Mouse (Mus musculus): ENCODE data around the gene Sell. TPM values are rescaled to one million over a fixed set of nuclear protein-coding genes. Genes with fewer than 3 reads are reported as not detected.

Gene Sell
- polyA plus RNA-seq, 1 experiment from 2014 or later, result 10.9 TPM

DNA sequence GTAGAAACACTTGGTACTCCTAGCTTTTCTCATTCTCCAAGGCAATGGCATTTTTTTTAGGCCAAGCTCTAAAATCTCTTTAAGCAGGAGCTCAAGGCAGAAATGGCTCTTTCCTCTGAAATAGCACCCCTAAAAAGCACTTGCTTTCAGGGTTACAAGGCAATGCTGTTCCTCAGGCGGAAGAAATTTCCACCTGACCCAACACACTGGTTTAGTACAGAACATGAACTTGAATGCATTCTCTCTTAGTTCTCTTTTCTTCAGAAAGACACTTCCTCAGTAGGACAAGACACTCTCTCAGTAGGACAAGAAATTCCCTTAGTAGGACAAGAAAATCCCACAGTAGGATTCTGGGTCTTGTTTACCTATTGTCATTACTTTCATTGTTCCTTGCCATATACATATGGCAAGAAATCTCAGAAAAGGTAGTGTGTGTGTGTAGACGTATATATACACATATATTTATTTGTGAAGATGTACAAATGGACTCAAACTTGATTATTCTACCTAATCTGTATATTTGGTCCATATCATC is 12.9 kb downstream of the Sell start:
- Histone ChIP-seq H3K4me2 (no peak overlapping the region), H3K9ac (no peak overlapping the region), H3K4me1 (replicated peaks) (no peaks in the 10 kb centered on the region), H3K4me3 (replicated peaks) (no peak overlapping the region), H3K27ac (replicated peaks) (0 out of 2 replicates have a peak overlapping the region, but pooled peaks have one; percentile 21), H3K36me3 (replicated peaks) (no peaks in the 10 kb centered on the region), H3K27me3 (no peaks in the 10 kb centered on the region), H3K9me3 (replicated peaks) (no peaks in the 10 kb centered on the region)
- WGBS (ENCODE audit: insufficient replicate concordance), result 44% methylated on average over 2 of the region's 2 CpGs
- no peak for ATAC-seq (ENCODE audit: insufficient read depth)

DNA sequence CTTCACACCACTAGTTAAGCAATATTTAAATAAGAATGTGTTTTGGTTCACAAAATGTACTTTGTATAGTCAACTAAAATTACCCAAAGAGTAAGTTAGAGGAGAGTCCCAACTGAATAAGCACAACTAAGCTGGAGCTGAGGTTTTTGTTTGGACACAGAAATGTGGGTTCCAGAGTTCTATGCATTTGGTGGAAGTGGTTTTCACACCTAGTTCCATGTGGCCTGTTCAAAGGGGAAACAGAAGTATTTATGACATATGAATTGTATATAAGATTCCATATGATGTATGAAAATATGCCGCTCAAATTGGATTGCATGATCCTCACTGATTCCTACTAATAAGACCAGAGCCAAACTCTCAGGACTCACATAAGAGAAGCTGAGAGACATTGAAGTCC is 13.6 kb downstream of the Sell start:
- 82% methylated on average over 1 of the region's 1 CpGs for WGBS (ENCODE audit: insufficient replicate concordance)
- Histone ChIP-seq H3K4me1 (replicated peaks) (no peaks in the 10 kb centered on the region), H3K27ac (replicated peaks) (no peak overlapping the region), H3K9ac (no peak overlapping the region), H3K4me3 (replicated peaks) (no peak overlapping the region), H3K4me2 (no peak overlapping the region), H3K27me3 (no peaks in the 10 kb centered on the region), H3K36me3 (replicated peaks) (no peaks in the 10 kb centered on the region), H3K9me3 (replicated peaks) (no peaks in the 10 kb centered on the region)
- no peak for ATAC-seq (ENCODE audit: insufficient read depth)

DNA sequence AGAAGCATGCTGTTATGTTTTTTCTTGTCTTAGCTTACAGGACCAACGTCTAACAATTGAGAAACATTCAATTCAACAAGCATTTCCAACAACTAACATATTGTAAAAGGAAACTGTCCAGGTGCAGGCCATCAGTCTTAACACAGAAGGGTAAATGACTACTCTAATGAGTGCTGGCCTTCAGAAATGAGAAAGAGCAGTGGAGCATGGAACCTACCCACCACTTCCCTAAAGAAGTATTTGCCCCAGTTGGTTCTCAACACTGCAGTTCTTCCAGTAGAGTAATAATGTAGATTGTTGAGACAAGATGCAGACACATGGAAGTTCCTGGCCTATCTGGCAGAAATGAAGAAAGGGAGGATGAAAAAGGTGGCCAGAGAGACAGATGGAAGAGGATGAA is 14.7 kb downstream of the Sell start:
- ATAC-seq (ENCODE audit: insufficient read depth), result no peak
- Histone ChIP-seq H3K36me3 (replicated peaks) (no peaks in the 10 kb centered on the region), H3K9ac (no peak overlapping the region), H3K4me1 (replicated peaks) (no peaks in the 10 kb centered on the region), H3K4me2 (no peak overlapping the region), H3K27me3 (no peaks in the 10 kb centered on the region), H3K4me3 (replicated peaks) (no peak overlapping the region), H3K27ac (replicated peaks) (no peak overlapping the region), H3K9me3 (replicated peaks) (no peaks in the 10 kb centered on the region)
- WGBS (ENCODE audit: insufficient replicate concordance), result 29% methylated on average over 1 of the region's 1 CpGs

DNA sequence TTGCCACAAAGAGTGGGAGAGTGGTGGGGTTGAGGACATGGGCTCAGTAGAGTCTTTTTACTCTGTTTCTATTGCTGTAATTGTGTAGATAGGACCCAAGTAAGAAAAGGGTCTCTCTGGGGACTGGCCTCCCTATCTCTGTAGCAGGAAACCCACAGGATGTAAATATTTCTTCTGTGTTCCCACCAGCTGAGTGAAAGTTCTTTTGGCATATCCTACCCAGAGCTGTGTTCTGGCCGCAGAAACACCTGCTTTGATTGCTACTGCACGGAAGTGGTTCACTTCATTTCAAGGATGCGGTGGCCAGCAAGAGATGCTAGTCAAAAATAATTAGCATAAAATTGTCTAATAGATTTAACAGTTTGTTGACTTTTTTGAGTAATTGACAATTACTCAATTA is 15.2 kb downstream of the Sell start:
- no peak for ATAC-seq (ENCODE audit: insufficient read depth)
- Histone ChIP-seq H3K4me3 (replicated peaks) (no peak overlapping the region), H3K4me2 (no peak overlapping the region), H3K36me3 (replicated peaks) (no peaks in the 10 kb centered on the region), H3K4me1 (replicated peaks) (no peaks in the 10 kb centered on the region), H3K9ac (no peak overlapping the region), H3K9me3 (replicated peaks) (no peaks in the 10 kb centered on the region), H3K27me3 (no peaks in the 10 kb centered on the region), H3K27ac (replicated peaks) (no peak overlapping the region)
- 17% methylated on average over 3 of the region's 3 CpGs for WGBS (ENCODE audit: insufficient replicate concordance)

DNA sequence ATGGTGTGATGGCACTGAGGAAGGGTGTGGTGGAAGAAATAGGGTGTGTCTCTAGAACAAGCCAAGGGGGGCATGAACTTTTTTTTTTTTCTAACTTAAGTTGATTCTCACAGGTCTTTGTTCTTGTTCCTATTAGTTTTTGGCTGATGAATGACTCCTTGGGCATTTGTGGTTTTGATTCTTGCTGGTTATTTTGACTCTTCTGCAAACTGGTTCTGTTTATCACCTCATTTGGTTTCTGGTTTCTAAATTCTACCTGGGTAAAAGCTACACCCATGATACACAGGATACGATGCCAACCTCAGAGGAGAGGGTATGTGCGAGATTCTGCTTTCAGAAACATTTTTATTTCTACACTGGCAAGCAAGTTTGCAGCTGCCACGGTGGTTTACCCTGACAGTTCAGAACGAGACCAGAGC is 16.6 kb downstream of the Sell start:
- no peak overlapping the region for H3K4me3 ChIP-seq (replicated peaks)
- no peak overlapping the region for H3K27ac ChIP-seq (replicated peaks)
- no peaks in the 10 kb centered on the region for H3K4me1 ChIP-seq (replicated peaks)
- no peaks in the 10 kb centered on the region for H3K27me3 ChIP-seq
- ATAC-seq (ENCODE audit: insufficient read depth), result no peak
- 30% methylated on average over 4 of the region's 4 CpGs for WGBS (ENCODE audit: insufficient replicate concordance)
- H3K4me2 ChIP-seq, result no peak overlapping the region
- no peaks in the 10 kb centered on the region for H3K9me3 ChIP-seq (replicated peaks)
- H3K36me3 ChIP-seq (replicated peaks), result no peaks in the 10 kb centered on the region
- no peak overlapping the region for H3K9ac ChIP-seq

DNA sequence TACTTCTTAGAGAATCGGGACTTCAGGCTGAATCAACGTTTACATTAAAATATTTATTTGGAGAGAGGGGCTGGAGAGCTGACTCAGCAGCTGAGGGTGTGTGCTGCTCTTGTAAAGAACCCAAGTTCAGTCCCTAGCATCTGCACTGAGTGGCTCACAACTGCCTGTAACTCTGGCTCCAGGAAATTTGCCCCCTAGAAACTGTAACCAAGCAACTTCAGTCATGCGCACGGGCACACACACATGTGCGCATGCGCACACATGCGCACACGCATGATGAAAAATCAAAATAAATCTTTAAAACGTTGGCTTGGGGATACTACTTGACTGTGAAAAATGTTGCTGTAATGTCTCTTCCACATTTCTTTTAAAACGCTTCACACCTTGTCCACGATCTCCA is 17.3 kb downstream of the Sell start:
- H3K4me2 ChIP-seq, result no peak overlapping the region
- H3K9ac ChIP-seq, result no peak overlapping the region
- WGBS (ENCODE audit: insufficient replicate concordance), result 66% methylated on average over 11 of the region's 11 CpGs
- no peaks in the 10 kb centered on the region for H3K27me3 ChIP-seq
- H3K27ac ChIP-seq (replicated peaks), result no peak overlapping the region
- H3K4me1 ChIP-seq (replicated peaks), result no peaks in the 10 kb centered on the region
- H3K9me3 ChIP-seq (replicated peaks), result no peaks in the 10 kb centered on the region
- no peak overlapping the region for H3K4me3 ChIP-seq (replicated peaks)
- no peak for ATAC-seq (ENCODE audit: insufficient read depth)
- H3K36me3 ChIP-seq (replicated peaks), result no peaks in the 10 kb centered on the region

DNA sequence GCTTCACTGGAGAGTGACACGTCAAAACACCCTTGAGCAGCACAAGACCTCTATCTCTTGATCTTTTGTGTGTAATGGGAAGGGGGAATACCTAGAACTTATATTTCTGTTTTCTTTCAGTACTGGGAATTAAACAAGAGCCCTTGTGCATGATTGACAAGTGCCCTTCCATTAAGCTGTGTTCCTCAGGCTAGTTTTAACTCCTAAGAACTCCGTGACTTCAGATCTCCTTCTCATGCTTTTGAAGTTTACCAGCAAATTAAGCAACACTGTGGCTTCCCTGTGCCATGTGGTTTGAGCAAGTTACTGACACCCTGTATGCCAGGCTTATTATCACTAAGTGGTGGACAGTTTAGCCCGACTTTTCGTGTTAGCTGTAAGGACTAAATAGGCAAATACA is 21.3 kb downstream of the Sell start:
- H3K27ac ChIP-seq (replicated peaks), result no peak overlapping the region
- no peaks in the 10 kb centered on the region for H3K36me3 ChIP-seq (replicated peaks)
- no peaks in the 10 kb centered on the region for H3K27me3 ChIP-seq
- H3K4me2 ChIP-seq, result no peak overlapping the region
- H3K9ac ChIP-seq, result no peak overlapping the region
- ATAC-seq (ENCODE audit: insufficient read depth), result no peak
- H3K4me1 ChIP-seq (replicated peaks), result no peaks in the 10 kb centered on the region
- WGBS (ENCODE audit: insufficient replicate concordance), result 46% methylated on average over 4 of the region's 4 CpGs
- no peak overlapping the region for H3K4me3 ChIP-seq (replicated peaks)
- H3K9me3 ChIP-seq (replicated peaks), result no peaks in the 10 kb centered on the region

DNA sequence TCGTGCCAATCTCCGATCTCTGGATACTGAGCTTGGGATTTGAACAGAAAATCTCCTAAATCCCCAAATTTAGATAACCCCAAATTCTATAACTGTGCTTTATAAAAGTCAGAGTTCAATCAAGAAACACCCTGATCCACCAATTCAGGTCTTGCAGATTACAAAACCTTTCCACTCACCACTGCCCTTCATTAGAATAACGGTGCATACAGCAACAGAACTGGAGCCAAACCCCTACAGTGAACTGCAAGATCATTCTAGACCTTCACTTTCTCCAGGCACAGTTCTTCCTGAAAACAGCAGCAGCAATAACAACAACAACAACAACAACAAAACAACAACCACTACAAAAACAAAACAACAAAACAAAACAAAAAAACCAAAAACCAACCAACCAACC is 25.0 kb downstream of the Sell start:
- Histone ChIP-seq H3K27ac (replicated peaks) (no peak overlapping the region), H3K4me2 (no peak overlapping the region), H3K4me1 (replicated peaks) (0 out of 2 replicates have a peak, but pooled peaks cover 3% of the 10 kb centered on the region), H3K4me3 (replicated peaks) (no peak overlapping the region), H3K9ac (no peak overlapping the region), H3K9me3 (replicated peaks) (no peaks in the 10 kb centered on the region), H3K36me3 (replicated peaks) (no peaks in the 10 kb centered on the region), H3K27me3 (no peaks in the 10 kb centered on the region)
- ATAC-seq (ENCODE audit: insufficient read depth), result no peak
- WGBS (ENCODE audit: insufficient replicate concordance), result 60% methylated on average over 3 of the region's 3 CpGs

DNA sequence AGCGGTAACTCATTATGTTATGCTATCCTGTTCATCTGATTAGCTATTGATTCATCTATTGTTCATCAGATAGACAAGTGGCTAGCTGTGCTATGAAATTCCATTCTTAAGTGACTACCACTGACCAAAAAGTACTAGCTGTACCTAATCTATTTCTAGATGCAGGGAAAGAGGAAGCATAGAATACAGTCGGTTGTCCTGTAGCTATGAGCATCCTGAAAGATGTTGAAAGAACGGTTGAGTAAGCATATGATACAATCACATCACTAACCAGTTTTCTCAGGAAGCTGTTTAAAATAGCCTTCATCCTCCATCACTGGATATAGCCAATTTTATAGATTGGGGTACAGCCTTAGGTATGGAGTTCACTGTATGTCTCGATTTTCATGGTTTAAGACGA is 26.1 kb downstream of the Sell start:
- 46% methylated on average over 5 of the region's 5 CpGs for WGBS (ENCODE audit: insufficient replicate concordance)
- Histone ChIP-seq H3K36me3 (replicated peaks) (no peaks in the 10 kb centered on the region), H3K27me3 (no peaks in the 10 kb centered on the region), H3K4me3 (replicated peaks) (no peak overlapping the region), H3K27ac (replicated peaks) (peak overlapping the region; percentile 41; the same call in 1 of the 2 replicates), H3K4me1 (replicated peaks) (0 out of 2 replicates have a peak, but pooled peaks cover 3% of the 10 kb centered on the region), H3K9ac (no peak overlapping the region), H3K4me2 (no peak overlapping the region), H3K9me3 (replicated peaks) (no peaks in the 10 kb centered on the region)
- ATAC-seq (ENCODE audit: insufficient read depth), result no peak

DNA sequence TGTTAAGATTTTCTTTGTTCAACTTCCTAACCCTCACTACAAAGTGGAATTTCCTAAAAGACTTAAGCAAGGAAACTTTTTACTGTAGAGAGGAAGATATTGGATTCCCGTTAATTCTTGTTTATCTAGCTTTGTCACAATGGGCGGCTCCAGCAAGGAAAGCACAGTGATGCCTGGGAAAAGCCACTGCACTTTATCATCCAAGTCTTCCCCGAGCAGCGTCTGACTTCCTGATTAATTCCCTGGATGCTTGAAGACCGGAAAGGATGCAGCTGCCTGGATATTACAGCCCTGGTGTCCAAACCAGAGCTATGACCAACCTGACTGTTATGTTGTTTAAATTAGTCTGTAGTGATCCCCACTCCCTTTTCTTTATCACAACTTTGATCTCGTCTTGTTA is 35.0 kb downstream of the Sell start:
- Histone ChIP-seq H3K36me3 (replicated peaks) (no peaks in the 10 kb centered on the region), H3K9me3 (replicated peaks) (no peaks in the 10 kb centered on the region), H3K4me2 (no peak overlapping the region), H3K4me1 (replicated peaks) (no peaks in the 10 kb centered on the region), H3K4me3 (replicated peaks) (no peak overlapping the region), H3K9ac (no peak overlapping the region), H3K27ac (replicated peaks) (no peak overlapping the region), H3K27me3 (no peaks in the 10 kb centered on the region)
- WGBS (ENCODE audit: insufficient replicate concordance), result 46% methylated on average over 6 of the region's 6 CpGs
- ATAC-seq (ENCODE audit: insufficient read depth), result no peak

DNA sequence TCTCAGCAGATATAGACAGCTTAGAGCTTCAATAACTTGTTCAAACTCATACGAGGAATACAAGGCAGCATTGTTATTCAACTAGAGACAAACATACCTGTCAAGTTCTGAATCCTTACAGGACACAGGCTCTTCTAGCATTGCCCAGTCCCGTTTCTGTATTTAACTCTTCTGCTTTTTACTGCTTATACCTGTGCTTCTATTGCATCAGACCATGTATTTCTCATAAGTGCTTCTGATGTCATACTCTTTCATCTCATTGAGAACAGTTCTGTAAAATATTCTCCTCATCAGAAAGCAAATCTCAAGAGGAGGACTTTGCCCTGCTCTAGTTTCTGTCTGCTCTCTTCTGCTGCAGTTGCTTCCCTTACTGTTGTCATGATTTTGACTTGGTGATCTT is 36.1 kb downstream of the Sell start:
- no peaks in the 10 kb centered on the region for H3K36me3 ChIP-seq (replicated peaks)
- H3K4me2 ChIP-seq, result no peak overlapping the region
- H3K4me3 ChIP-seq (replicated peaks), result no peak overlapping the region
- H3K27me3 ChIP-seq, result no peaks in the 10 kb centered on the region
- H3K9ac ChIP-seq, result no peak overlapping the region
- H3K4me1 ChIP-seq (replicated peaks), result no peaks in the 10 kb centered on the region
- no peak for ATAC-seq (ENCODE audit: insufficient read depth)
- 56% methylated on average over 2 of the region's 2 CpGs for WGBS (ENCODE audit: insufficient replicate concordance)
- no peak overlapping the region for H3K27ac ChIP-seq (replicated peaks)
- no peaks in the 10 kb centered on the region for H3K9me3 ChIP-seq (replicated peaks)

DNA sequence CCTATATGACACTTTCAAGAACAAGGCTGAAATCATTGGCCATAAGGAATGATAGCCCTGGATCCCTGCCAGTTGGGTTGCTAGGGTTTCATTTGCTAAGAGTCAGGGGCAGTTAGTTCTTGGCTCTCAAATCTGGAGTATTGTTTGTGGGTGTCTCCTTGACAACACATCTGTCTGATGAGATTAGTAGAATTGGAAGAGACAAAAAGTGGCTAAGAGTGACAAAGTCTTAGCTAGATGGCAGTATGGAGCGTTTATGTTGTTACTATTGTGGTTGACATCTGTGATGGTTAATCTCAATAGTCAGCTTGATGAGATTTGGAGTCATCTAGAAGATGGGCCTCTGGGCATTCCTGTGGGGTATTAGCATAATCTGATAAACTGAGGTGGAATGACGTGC is 36.6 kb downstream of the Sell start:
- no peaks in the 10 kb centered on the region for H3K36me3 ChIP-seq (replicated peaks)
- WGBS (ENCODE audit: insufficient replicate concordance), result 32% methylated on average over 2 of the region's 2 CpGs
- H3K27ac ChIP-seq (replicated peaks), result no peak overlapping the region
- H3K4me3 ChIP-seq (replicated peaks), result no peak overlapping the region
- no peaks in the 10 kb centered on the region for H3K4me1 ChIP-seq (replicated peaks)
- H3K27me3 ChIP-seq, result no peaks in the 10 kb centered on the region
- H3K9ac ChIP-seq, result no peak overlapping the region
- ATAC-seq (ENCODE audit: insufficient read depth), result no peak
- H3K9me3 ChIP-seq (replicated peaks), result no peaks in the 10 kb centered on the region
- H3K4me2 ChIP-seq, result no peak overlapping the region
